Mouse (Mus musculus) cerebellum, postnatal 25 days (tissue): ENCODE data around the gene Nfyc.
A peak's percentile ranks its signal among the peaks of the same experiment; 100 is the strongest.

ENCODE experiments used
- DNase-seq, 2 experiments: peaks; one replicate each; pipeline ENCODE4 v3.0.0; 2021; ENCODE audit warnings: mixed read lengths in 2 of 2

The Nfyc gene

DNA sequence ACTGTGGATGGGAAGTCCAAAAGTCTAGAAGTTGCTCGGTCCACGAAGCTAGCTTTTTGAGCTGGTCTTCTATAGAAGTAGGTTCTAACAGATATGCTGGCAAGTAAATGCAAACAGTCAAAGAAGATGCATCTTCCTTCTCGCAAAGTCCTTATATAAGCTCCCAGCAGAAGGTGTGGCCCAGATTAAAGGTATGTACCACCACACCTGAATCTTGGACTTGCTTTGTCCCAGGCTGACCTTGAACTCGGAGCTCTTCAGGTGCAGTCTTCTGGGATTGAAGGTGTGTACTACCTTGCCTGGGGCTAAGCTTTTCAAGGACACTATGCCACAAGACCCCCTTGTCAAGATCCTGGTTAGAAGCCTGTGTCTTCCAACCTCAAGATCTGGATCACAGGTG lies at the start of gene Nfyc:
TSS of gene Nfyc (minus strand) at position 101 of the 400 bp plus-strand sequence.
- no peak for DNase-seq

DNA sequence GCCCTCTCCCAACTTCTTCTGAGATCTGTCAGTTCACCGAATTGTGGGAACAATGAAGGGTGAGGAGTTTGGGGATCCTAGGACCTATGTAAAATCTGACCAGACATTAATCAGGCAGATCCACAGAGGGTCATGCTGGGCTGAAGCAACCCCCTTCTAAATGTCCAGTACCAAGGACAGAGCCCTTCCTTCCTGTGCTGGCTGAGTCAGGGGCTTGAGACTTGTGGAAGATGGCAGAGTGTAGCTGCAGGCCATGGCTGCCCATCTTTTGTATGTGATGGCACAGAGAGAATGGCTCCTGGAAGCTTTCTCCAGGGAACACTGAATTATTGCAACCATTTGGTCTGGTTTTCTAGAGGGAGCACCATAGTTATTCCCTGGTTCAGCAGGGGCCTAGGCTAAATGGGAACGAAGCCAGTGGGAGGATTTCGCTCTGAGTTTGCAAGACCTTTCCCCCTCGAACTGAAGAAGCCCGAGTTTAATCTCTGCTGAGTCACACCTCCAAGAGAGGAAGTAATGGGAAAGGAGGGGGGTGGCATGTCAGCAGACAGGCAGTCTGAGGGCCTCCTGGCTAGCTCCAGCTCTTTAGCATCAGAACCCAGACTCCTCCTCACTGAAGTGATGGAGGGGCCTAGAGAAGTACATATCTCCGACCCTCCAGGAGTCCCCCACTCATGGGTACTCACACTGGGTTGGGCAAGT lies 49.5 kb upstream of the Nfyc start:
- DNase-seq = no peak

DNA sequence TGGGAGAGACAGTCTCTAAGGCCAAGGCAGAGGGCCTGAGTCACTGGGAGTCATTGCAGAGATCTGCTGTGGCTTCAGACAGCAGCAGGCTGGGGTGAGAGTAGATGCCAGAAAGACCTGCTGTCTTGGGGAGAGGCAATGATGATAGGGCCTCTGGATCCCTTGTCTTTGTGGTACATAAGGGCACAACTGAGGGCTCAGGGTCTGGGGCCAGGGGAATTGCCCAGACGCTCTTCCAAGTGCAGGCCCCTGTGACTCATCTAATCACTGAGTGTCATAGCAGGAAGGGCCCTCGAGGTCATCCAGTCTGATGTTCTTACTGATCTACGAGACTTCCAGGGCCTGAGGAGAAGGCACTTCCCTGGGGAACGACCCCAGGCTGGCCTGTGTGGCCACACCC lies 48.0 kb upstream of the Nfyc start:
- DNase-seq = no peak

DNA sequence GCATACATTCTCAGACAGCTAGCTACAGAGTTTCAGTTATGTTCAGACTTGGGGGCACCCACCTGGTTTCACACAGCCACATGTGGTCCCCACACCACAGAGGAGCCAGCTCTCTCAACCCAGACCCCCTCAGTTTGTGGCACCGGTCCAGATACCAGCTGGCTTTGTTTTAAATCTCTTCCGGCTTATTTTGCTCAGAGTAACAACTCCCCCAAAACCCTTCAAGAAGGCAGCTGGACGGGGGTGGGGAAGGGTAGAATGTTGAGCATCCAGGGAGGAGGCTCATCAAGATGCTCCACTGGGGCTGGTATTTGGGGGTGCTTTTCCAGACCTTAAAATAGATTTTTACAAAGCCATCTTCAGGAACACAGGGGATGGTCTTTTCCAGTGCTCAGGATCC lies 47.4 kb upstream of the Nfyc start:
- no peak for DNase-seq

DNA sequence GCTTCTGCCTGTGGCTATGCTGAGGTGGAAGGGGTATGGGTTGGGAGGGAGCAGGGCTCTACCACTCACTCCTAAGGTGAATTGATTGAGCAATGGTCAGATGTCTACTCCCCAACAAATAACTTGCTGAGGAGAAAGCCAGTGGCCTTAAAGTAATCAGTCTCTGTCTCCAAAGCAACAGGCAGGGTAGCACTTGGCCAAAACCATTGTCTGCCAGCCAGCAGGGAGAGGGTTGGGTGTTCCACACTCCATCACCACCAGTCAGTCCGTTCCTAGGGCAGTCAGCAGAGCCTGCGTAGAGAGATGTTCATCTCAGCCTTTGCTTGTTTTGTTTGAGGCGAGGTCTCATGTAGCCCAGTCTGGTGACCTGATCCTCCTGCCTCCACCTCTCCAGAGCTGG lies 44.6 kb upstream of the Nfyc start:
- peak; percentile 63 to 68 for DNase-seq

DNA sequence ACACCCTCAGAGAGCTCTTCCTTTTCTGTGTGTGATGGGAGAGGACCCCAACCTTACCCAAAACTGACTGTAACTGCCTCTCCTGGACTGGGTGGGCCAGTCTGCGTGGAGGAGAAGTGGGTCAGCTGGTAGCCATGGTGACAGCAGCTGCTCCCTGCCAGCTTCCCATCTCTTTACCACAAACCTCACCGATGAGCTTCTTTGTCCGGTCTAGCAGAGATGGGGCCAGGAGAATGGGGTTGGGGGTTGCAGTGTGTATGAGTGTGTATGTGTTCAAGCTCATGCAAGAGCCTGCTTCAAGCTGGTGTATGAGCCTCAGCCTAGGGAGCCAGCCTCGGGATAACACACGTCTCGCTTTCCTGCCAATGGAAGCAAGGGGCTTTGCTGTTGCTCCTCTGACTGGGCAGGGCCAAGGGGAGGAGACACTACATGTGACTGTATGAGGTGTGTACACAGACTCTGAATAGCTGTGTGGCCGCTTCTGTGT lies 38.9 kb upstream of the Nfyc start:
- DNase-seq = peak in 1 of 2 experiments; percentile 34

DNA sequence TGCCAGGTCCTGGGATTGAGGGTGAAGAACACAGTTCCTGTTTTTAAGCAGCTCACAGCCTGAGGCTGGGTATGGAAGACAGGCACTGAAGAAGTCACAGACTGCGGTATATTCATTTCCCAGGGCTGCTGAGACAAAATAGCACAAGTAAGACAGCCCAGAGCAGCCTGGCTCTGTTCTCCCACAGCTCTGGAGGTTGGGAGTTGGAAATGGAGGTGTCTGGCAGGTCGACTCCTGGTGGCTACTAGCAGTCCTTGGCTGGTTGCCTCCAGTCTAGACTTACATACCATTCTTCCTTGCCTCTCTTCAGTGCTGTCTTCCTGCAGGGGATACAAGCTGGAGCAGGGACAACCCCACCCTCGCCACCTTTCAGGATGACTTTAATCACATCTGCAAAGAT lies 37.6 kb upstream of the Nfyc start:
- peak in 1 of 2 experiments; percentile 40 for DNase-seq

DNA sequence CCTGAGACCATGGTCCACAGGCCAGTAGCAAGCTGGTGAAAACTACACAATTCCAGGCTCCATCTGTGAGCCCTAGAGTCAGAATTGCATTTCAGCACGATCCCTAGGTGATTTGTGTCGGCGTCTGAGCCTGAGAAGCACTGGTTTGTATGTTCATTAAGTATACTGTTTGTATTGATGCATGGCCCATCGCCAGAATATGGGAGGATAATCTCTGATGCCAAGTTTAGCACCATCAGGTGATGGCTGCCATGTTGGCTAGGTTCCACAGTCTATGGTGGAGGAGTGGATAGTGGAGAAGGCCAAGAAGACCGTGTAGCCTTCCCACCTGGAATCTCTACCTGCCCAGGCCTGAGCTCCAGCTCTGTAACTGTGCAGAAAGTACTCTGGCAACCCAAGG lies 36.9 kb upstream of the Nfyc start:
- DNase-seq = peak; percentile 63 to 74

DNA sequence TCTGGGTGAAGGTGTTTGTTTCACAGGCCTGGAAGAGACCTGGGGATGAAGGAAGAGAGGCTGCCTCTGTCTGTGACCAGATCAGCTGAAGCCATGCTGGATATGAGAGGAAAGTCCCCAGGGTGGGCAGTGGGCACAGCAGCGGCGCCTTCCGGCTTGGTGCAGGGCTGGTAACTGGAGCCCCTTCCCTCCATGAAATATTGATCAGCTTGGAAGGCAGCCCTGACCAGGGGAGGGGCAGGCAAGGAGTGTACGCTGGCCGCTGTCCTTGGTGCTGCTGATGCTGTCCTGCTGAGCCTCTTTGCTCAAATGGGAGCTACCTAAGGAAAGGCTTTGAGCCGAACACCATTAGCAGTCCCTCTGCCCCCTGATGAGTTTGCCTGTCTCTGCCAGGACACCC lies 34.8 kb upstream of the Nfyc start:
- no peak for DNase-seq

DNA sequence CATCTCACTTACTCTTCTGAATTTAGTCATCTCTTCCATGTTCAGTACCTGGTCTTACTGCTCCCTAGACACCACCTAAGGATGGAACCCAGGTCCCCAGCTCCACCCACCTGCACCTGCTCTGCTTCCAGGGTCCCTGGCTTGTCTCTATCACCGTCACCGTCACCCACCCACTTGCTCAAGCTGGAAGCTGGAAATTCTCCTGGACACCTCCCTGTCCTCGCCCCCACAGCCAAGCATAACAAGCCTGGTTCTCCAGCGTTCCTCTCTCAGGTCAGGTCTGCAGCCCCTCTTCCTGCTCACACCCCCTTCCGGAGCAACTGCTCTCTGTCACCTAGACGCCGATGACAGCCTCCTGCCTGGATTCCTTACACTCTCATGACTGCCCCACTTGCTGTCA lies 28.5 kb upstream of the Nfyc start:
- peak in 1 of 2 experiments; percentile 11 for DNase-seq

DNA sequence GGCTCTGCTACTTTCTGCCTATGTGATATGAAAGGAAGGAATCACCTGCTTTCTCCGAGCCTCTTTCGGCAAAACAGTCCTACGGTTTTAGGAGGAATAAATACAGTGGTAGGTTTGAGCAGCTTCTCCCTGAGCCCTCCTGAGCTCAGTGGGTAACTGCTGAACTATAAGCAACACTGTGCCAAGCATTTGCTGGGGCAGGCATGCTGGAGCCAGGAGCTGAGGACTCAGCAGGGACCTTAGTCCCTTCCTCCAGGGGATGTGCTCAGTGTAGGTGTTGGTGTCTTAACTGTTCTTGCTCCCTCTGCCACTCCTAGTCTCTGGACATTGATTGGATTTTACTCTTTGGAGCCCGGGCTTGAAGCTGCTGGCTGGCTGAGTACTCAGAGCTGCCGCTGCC lies 25.0 kb upstream of the Nfyc start:
- peak; percentile 57 to 62 for DNase-seq

DNA sequence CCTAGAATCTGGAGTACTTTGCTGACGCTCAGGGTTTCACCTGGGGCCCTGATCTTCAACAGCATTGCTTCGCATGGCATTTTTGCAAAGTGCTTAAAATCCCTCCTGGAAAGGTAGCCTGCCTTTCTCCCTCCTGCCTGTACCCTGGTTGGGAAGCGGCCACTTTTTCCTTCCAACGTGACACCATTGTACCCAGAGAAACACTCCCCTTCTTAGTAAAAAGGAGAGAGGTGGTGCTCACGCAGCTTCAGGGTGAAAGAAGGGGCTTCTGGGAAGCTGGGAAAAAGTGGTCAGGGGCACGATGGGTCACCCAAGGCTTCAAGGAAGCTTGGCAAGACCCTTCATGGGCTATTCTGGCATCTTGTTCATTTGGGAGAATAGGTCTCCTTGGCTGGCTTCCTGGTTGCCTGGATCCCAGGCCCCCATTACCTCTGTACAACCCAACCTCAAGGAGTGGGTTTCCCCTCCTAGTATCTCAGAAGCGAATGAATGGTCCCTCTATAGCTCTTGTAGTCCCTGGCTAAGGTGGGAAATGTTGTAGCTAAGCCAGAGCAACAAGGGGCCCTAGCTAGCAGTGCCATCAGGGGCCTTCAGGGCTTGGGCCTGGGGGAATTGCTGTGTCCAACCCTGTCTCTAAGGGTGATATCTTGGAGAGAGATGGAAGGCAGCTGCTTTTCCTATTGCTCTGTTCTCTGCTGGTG lies 24.1 kb upstream of the Nfyc start:
- peak; percentile 47 to 57 for DNase-seq

DNA sequence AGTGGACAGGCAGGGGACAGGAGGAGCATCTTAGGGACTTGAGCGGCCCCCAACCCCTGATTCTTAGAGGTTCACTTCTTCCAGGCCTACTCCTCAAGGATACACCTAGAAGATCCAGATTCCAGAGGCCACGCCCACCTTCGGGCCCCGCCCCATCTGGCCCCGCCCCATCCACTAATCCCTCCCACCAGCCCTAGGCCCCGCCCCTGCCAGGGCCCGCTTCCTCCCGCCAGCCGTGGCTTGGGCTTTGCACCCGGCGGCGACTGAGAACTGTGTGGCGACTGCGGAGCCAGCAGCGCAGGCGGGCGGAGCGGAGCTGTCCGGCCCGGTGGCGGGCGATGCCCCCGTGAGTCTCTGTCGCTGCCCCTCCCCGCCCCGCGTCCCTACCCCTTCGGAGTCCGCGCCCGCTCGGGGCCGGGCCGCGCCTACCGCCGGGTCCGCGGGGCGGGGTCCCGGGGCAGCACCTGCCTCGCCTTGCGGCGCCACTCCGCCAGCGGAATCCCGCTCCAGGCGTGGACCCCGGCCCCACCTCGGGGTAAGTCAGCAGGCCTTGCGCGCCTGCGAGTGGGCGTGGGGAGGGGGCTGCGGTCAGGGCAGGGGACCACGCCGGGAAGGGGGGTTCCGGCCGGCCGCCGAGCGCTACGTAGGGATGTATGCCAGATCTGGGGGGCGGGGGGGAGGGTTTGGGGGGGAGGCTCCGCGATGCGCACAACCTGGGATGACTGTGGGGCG lies 23.4 kb upstream of the Nfyc start, which contains the start of gene Rims3:
TSS of gene Rims3 (plus strand) at position 229 of the 732 bp plus-strand sequence.
- DNase-seq = peak; percentile 87 to 92

DNA sequence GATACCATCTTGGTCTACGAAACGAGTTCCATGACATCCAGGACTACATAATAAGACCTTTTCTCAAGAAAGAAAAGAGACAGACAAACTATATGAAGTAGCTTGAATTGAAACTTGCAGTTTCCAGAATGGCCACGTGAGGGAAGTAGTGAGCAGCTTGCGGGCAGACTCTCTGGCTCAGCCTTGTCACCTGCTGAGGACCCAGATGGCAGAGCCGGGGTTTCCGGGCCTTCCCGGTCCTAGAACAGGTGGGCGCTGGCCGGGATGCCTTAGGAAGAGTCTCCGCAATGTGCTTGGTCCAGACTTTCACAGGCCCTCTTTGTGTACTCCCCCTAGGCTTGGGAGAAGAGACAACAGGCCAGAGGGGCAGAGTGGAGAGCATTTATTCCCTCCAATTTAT lies 19.6 kb upstream of the Nfyc start:
- peak; percentile 98 for DNase-seq

DNA sequence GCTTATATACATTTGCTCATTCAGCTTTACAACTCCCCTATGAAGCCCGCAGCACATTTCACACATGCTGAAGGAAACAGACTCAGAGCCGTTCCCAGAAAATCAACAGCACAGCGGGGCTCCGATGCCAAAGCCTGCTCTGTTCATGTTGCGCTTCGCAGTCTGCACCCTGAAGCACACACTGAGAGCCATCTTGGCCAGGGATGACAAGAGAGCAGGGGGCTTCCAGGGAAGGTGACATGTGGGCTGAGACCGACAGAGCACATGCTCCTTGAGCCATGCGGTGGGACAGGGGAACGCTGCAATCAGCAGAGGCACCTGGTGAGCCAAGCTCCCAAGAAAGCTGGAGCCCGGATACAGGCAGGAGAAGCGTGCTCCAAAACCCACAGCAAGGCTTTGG lies 18.1 kb upstream of the Nfyc start:
- DNase-seq = peak; percentile 71 to 75

DNA sequence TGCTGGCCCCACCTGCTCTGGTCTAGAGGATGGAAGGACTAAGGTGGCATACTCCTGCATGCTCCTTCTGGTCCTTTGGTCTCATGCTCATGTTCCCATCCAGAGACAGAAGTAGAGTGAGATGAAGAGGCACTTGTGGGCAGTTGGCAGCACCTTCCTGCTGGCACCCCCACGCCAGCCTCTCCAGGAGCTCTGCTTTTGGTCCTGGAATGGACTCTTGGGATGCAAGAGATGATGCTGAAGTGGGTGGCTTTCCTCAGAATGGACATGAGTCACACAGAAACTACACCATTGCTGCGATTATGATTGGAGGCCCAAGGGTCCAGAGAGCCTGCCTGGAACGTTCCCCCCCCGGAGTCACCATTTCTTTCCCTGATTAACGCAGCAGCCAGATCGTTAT lies 17.5 kb upstream of the Nfyc start:
- DNase-seq = peak in 1 of 2 experiments; percentile 23

DNA sequence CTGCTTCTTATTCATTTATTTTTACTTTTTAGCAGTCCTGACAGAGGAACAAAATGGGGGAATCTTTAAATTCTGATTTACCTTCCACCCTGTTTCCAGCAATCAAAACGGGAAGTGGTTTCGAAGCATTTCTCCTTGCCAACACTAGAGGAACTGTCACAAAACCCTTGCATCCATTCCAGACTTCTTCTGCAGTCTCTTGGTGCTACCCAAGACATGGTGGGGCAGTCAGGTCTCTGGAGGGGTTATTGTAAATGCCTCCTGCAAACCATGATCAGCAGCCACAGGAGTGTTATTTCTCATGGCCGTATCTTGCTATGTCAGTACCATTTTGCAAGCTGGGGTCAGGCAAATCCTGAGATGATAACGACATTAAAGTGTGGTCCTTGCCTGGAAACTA lies 13.7 kb upstream of the Nfyc start:
- DNase-seq = no peak

DNA sequence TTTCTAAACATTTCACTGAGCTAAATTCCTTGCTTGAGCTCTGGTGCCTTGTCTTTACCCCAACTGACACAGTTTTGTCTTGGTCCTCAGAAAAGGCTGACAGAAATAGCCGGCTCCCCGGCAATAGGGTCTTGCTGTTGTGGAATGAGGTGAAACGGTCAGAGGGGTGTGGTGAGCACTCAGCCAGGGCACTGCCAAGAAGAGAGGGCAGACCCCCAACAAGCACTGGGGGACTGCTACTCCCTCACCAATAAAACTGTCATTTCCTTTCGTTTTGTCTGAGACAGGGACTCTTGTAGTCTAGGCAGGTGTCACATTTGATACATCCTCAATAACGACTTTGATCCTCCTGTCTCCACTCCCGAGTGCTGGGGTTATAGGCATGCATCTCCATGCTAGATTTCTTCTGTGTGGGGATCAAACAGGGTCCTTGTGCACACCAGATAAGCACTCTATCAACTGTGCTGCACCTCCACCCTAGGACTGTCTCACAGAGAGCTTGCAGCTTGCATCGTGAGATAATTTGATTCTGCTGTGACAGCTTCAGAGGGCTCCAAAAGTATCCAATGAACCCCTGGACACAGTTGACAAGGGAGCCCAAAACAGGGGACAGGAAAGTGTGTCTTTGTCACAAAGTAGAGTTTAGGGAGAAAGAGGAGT lies 13.2 kb upstream of the Nfyc start:
- DNase-seq = no peak

DNA sequence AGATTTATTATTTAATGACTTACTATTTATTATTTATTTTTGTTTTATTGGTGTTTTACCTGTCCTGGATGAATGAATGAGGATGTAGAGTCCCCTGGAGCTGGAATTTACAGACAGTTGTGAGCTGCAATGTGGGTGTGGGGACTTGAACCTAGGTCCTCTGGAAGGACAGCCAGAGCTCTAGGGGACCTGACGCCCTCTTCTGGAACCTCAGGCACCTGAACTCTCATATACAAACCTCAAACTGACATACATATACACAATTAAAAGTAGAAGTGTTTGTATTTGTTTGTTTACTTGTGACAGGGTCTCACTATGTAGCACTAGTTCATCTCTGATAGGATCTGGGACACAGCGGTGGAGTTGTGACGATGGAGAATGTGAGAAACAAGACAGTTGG lies 10.0 kb upstream of the Nfyc start:
- no peak for DNase-seq

DNA sequence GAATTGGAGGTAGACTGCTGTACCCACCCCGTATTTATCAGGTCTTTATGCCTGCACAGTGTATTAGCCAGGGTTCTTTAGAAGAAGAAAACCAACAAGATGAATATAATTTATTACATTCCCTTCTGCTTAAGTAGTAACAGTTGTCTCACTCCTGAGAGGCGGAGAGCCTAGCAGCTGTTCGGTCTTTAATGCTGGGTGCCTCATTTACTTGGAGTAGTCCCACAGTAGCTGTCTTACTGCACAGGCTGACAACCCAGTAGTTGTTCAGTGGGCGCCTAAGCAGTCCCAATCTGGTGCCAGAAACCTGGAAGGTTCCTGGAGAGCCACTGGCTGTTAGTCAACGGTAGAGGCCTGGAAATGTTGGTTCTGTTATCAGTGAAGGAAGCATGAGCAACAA lies 605 bp downstream of the Nfyc start:
- peak in 1 of 2 experiments; percentile 30 for DNase-seq

DNA sequence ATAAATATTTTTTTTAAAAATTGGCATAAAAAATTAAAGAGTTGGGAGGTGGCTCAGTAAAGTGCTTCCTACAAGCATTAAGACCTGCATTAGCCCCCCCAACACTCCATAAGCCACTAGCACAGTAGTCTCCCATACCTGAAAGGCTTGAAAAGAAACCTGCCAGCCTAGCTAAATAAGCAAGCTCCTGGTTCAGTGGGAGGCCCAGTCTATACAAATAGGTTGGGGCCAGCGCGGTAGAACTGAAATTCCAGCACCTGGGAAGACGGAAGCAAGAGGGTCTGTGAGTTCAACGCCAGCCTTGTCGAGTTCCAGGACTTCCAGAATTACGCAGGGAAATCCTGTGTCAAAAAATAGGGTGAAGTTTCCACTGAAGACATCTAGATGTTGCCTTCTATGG lies 5.0 kb downstream of the Nfyc start:
- no peak for DNase-seq

DNA sequence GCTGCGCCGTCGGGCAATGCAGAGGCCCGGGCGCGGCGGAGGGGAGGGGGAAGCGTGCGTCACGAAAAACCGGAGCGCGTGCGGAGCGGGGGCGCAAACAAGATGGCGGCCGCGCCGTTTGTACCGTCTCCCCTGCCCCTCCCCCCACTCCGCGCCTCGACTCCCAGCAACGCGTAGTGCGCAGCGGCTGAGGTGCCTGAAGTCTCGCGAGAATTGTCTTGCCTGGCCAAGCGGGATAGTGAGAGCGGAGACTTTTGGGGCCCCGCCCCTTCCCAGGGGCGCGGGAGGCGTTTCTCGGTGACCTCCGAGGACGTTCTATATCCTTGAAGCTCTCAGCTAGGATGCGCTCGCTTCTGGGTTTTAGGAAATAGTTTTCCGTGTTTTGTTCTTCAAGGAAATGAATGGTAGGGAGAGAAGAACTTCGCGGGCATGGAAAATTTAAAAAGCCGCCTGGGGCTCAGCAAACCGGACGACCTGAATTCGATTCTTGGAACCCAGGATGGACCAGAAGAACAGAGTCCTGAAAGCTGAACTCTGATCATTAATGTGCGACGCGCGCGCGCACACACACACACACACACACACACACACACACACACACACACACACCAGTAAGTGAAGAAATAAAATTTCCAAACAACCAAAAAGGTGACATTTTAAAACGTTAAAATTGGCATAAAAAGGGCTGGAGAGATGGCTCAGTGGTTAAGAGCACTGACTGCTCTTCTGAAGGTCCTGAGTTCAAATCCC lies 5.6 kb downstream of the Nfyc start:
- peak; percentile 99 to 100 for DNase-seq
